1 mouse cellular context compared by ENCODE assay signal in genomic region chr17:5258978-5259377, GRCm38 (mm10).
TF ChIP-seq lines count a peak whose summit lies in the region.

No protein-coding gene starts in this region.

TF ChIP-seq in MEL, 35 proteins besides CTCF, POLR2A, EP300 and RAD21 (continued from another document):
- TF ChIP-seq MYB (IDR thresholded peaks at IDR 0.05; ENCODE audit: low read depth, low read length): no peak
- TF ChIP-seq E2F4 (IDR thresholded peaks at IDR 0.05; ENCODE audit: borderline replicate concordance, low read depth, low read length): no peak
- no peak for TF ChIP-seq JUND (IDR thresholded peaks at IDR 0.05; ENCODE audit: low read depth, low read length)
- TF ChIP-seq HCFC1 (IDR thresholded peaks at IDR 0.05; ENCODE audit: low read depth, low read length): no peak
- no peak for TF ChIP-seq UBTF (IDR thresholded peaks at IDR 0.05; ENCODE audit: borderline replicate concordance, insufficient read depth, low read depth, low read length)
- TF ChIP-seq GATA1 (IDR thresholded peaks at IDR 0.05; ENCODE audit: low read depth, low read length): no peak
- TF ChIP-seq ETS1 (IDR thresholded peaks at IDR 0.05; ENCODE audit: low read depth, low read length): no peak
- TF ChIP-seq BHLHE40 (IDR thresholded peaks at IDR 0.05; ENCODE audit: borderline replicate concordance, low read depth, low read length): no peak
- no peak for TF ChIP-seq MAFK (IDR thresholded peaks at IDR 0.05; ENCODE audit: borderline replicate concordance, low read depth, low read length)
